Mouse (Mus musculus) heart, embryonic 15.5 days (tissue): Measurements from ENCODE around the gene Wdfy4. TPM values are rescaled to one million over a fixed set of nuclear protein-coding genes. Genes with fewer than 3 reads are reported as not detected.
A peak's percentile ranks its signal among the peaks of the same experiment; 100 is the strongest.

Experiments used
- ATAC-seq: fragments of 200-750 bp; cut with Nextera tagmentation; replicated peaks from 2 replicates; pipeline ENCODE4 v1.8.0; 2017; ENCODE audit warnings: low read depth, moderate TSS enrichment; ENCODE audit not compliant: insufficient number of reproducible peaks, insufficient read depth, low FRiP score
- H3K27ac ChIP-seq: fragments of 300-500 bp; sonication (generic); 2 replicates; pipeline ENCODE4 v1.5.1; 2015; ENCODE audit warnings: mild to moderate bottlenecking, inconsistent platforms
- H3K27me3 ChIP-seq: fragments of 300-500 bp; sonication (generic); 2 replicates; pipeline ENCODE4 v1.6.1; 2015; ENCODE audit warnings: inconsistent platforms
- H3K36me3 ChIP-seq: fragments of 300-500 bp; sonication (generic); 2 replicates; pipeline ENCODE4 v1.6.1; 2015; ENCODE audit warnings: mild to moderate bottlenecking, inconsistent platforms
- H3K4me1 ChIP-seq: fragments of 300-500 bp; sonication (generic); replicated peaks from 2 replicates; pipeline ENCODE4 v1.6.1; 2015; ENCODE audit warnings: inconsistent platforms
- H3K4me2 ChIP-seq: fragments of 300-500 bp; sonication (generic); 2 replicates; pipeline ENCODE4 v1.6.1; 2015; ENCODE audit warnings: inconsistent platforms, mild to moderate bottlenecking, moderate library complexity
- H3K4me3 ChIP-seq: fragments of 300-500 bp; sonication (generic); 2 replicates; pipeline ENCODE4 v1.5.1; 2015; ENCODE audit warnings: mild to moderate bottlenecking, inconsistent platforms
- H3K9ac ChIP-seq: fragments of 300-500 bp; sonication (generic); 2 replicates; pipeline ENCODE4 v1.6.1; 2015; ENCODE audit warnings: mild to moderate bottlenecking, inconsistent platforms
- H3K9me3 ChIP-seq: fragments of 300-500 bp; sonication (generic); replicated peaks from 2 replicates; pipeline ENCODE4 v1.6.1; 2016; ENCODE audit warnings: inconsistent platforms
- WGBS: fragments of 180-500 bp; shearing (Covaris S2); methylation state at CpG from one replicate; pipeline ENCODE4 v1.1.7; 2015; ENCODE audit warnings: mixed read lengths; 5-methylcytosine and 5-hydroxymethylcytosine counted together
- polyA plus RNA-seq: library from polyadenylated mRNA; unstranded; fragments of >200 nt; fragmentation: Nextera tagmentation; extraction: Ambion mirVana; gene quantifications from 2 replicates; pipeline ENCODE4 v1.2.1, GENCODE M21; 2015

The Wdfy4 gene
- polyA plus RNA-seq, 1 experiment from 2014 or later, result 0.33 TPM

- Histone ChIP-seq H3K4me2 (no peak overlapping the region), H3K27ac (no peak overlapping the region), H3K4me1 (peaks cover 6% of the 10 kb centered on the region; the same call in 1 of the 2 replicates), H3K9me3 (no peaks in the 10 kb centered on the region), H3K36me3 (no peaks in the 10 kb centered on the region), H3K4me3 (no peak overlapping the region), H3K9ac (no peak overlapping the region), H3K27me3 (no peaks in the 10 kb centered on the region)
- 73% methylated on average over 5 of the region's 5 CpGs for WGBS
- ATAC-seq, result no peak
These were observed 165.7 kb downstream of the Wdfy4 start for GRCm38 (mm10) chr14:33019606-33020005.

GRCm38 (mm10) chr14:33019050-33019449 is 166.3 kb downstream of the Wdfy4 start:
- H3K27me3 ChIP-seq, result no peaks in the 10 kb centered on the region
- H3K9me3 ChIP-seq, result no peaks in the 10 kb centered on the region
- ATAC-seq, result no peak
- H3K4me1 ChIP-seq, result peaks cover 6% of the 10 kb centered on the region; the same call in 1 of the 2 replicates
- H3K4me3 ChIP-seq, result no peak overlapping the region
- H3K4me2 ChIP-seq, result no peak overlapping the region
- H3K27ac ChIP-seq, result no peak overlapping the region
- WGBS, result 79% methylated on average over 3 of the region's 3 CpGs
- no peaks in the 10 kb centered on the region for H3K36me3 ChIP-seq
- H3K9ac ChIP-seq, result no peak overlapping the region

GRCm38 (mm10) chr14:33007638-33008037 is 177.7 kb downstream of the Wdfy4 start:
- no peaks in the 10 kb centered on the region for H3K36me3 ChIP-seq
- no peak overlapping the region for H3K4me2 ChIP-seq
- H3K9me3 ChIP-seq, result no peaks in the 10 kb centered on the region
- no peaks in the 10 kb centered on the region for H3K27me3 ChIP-seq
- peaks cover 14% of the 10 kb centered on the region for H3K4me1 ChIP-seq
- WGBS, result 33% methylated on average over 1 of the region's 1 CpGs
- peak; percentile 53; the same call in 1 of the 2 replicates for ATAC-seq
- no peak overlapping the region for H3K9ac ChIP-seq
- H3K27ac ChIP-seq, result peak overlapping the region; percentile 35
- no peak overlapping the region for H3K4me3 ChIP-seq

GRCm38 (mm10) chr14:33005114-33005513 is 180.2 kb downstream of the Wdfy4 start:
- Histone ChIP-seq H3K27me3 (no peaks in the 10 kb centered on the region), H3K27ac (no peak overlapping the region), H3K4me2 (no peak overlapping the region), H3K36me3 (no peaks in the 10 kb centered on the region), H3K9ac (no peak overlapping the region), H3K4me1 (peaks cover 14% of the 10 kb centered on the region), H3K9me3 (no peaks in the 10 kb centered on the region), H3K4me3 (no peak overlapping the region)
- WGBS, result 94% methylated on average over 1 of the region's 1 CpGs
- no peak for ATAC-seq

- no peak overlapping the region for H3K27ac ChIP-seq
- ATAC-seq, result no peak
- WGBS, result 44% methylated on average over 8 of the region's 8 CpGs
These were observed 185.0 kb downstream of the Wdfy4 start for GRCm38 (mm10) chr14:33000112-33000979.

GRCm38 (mm10) chr14:32999511-32999910 is 185.8 kb downstream of the Wdfy4 start:
- H3K4me2 ChIP-seq, result no peak overlapping the region
- no peak for ATAC-seq
- H3K4me3 ChIP-seq, result no peak overlapping the region
- peaks cover 12% of the 10 kb centered on the region for H3K4me1 ChIP-seq
- no peak overlapping the region for H3K9ac ChIP-seq
- no peaks in the 10 kb centered on the region for H3K27me3 ChIP-seq
- WGBS, result 59% methylated on average over 10 of the region's 10 CpGs
- no peaks in the 10 kb centered on the region for H3K36me3 ChIP-seq
- H3K9me3 ChIP-seq, result no peaks in the 10 kb centered on the region
- H3K27ac ChIP-seq, result no peak overlapping the region

More at GRCm38 (mm10) chr14:33000112-33000979, 185.0 kb downstream of the Wdfy4 start:
- peaks cover 4% of the 10 kb centered on the region for H3K4me1 ChIP-seq
- H3K27me3 ChIP-seq, result no peaks in the 10 kb centered on the region
- no peak overlapping the region for H3K9ac ChIP-seq
- H3K4me3 ChIP-seq, result no peak overlapping the region
- H3K36me3 ChIP-seq, result no peaks in the 10 kb centered on the region
- H3K4me2 ChIP-seq, result no peak overlapping the region
- no peaks in the 10 kb centered on the region for H3K9me3 ChIP-seq

- ATAC-seq, result no peak
- no peaks in the 10 kb centered on the region for H3K9me3 ChIP-seq
- peak overlapping the region; percentile 21 for H3K4me3 ChIP-seq
- WGBS, result 11% methylated on average over 10 of the region's 10 CpGs
- peak overlapping the region; percentile 48 for H3K4me2 ChIP-seq
- H3K36me3 ChIP-seq, result no peaks in the 10 kb centered on the region
- no peaks in the 10 kb centered on the region for H3K27me3 ChIP-seq
- peak overlapping the region; percentile 49; the same call in 1 of the 2 replicates for H3K27ac ChIP-seq
- peaks cover 12% of the 10 kb centered on the region for H3K4me1 ChIP-seq
- no peak overlapping the region for H3K9ac ChIP-seq
These were observed 190.2 kb downstream of the Wdfy4 start for GRCm38 (mm10) chr14:32994954-32995636.

GRCm38 (mm10) chr14:32991082-32991481 is 194.2 kb downstream of the Wdfy4 start, which contains the start of gene Lrrc18:
Gene Lrrc18, plus strand, starts transcription at chr14:32991382.
- Histone ChIP-seq H3K4me2 (no peak within 1 kb of the TSS), H3K9ac (no peak within 1 kb of the TSS), H3K4me3 (no peak within 1 kb of the TSS), H3K9me3 (no peaks in the 10 kb centered on the region), H3K27ac (no peak within 1 kb of the TSS), H3K4me1 (peaks cover 12% of the 10 kb centered on the region), H3K36me3 (no peaks in the 10 kb centered on the region), H3K27me3 (no peaks in the 10 kb centered on the region)
- ATAC-seq, result no peak
- WGBS, result 83% methylated on average over 2 of the region's 2 CpGs

- no peak for ATAC-seq
- no peaks in the 10 kb centered on the region for H3K27me3 ChIP-seq
- no peaks in the 10 kb centered on the region for H3K36me3 ChIP-seq
- no peak overlapping the region for H3K4me3 ChIP-seq
- 0 out of 2 replicates have a peak, but pooled peaks cover 3% of the 10 kb centered on the region for H3K4me1 ChIP-seq
- H3K4me2 ChIP-seq, result no peak overlapping the region
- no peak overlapping the region for H3K27ac ChIP-seq
- WGBS, result 80% methylated on average over 4 of the region's 4 CpGs
- H3K9me3 ChIP-seq, result no peaks in the 10 kb centered on the region
- no peak overlapping the region for H3K9ac ChIP-seq
These were observed 198.6 kb downstream of the Wdfy4 start for GRCm38 (mm10) chr14:32986659-32987058.

GRCm38 (mm10) chr14:32984176-32984738 is 201.1 kb downstream of the Wdfy4 start:
- H3K9me3 ChIP-seq, result no peaks in the 10 kb centered on the region
- H3K4me3 ChIP-seq, result no peak overlapping the region
- H3K4me1 ChIP-seq, result 0 out of 2 replicates have a peak, but pooled peaks cover 3% of the 10 kb centered on the region
- H3K27ac ChIP-seq, result no peak overlapping the region
- 45% methylated on average over 6 of the region's 6 CpGs for WGBS
- no peak overlapping the region for H3K4me2 ChIP-seq
- no peak overlapping the region for H3K9ac ChIP-seq
- no peaks in the 10 kb centered on the region for H3K27me3 ChIP-seq
- ATAC-seq, result peak; percentile 58; the same call in 1 of the 2 replicates
- H3K36me3 ChIP-seq, result no peaks in the 10 kb centered on the region

GRCm38 (mm10) chr14:32970700-32971099 is 214.6 kb downstream of the Wdfy4 start:
- H3K27ac ChIP-seq, result no peak overlapping the region
- no peak overlapping the region for H3K4me2 ChIP-seq
- ATAC-seq, result no peak
- no peaks in the 10 kb centered on the region for H3K36me3 ChIP-seq
- 76% methylated on average over 9 of the region's 9 CpGs for WGBS
- no peak overlapping the region for H3K9ac ChIP-seq
- H3K4me1 ChIP-seq, result no peaks in the 10 kb centered on the region
- H3K9me3 ChIP-seq, result no peaks in the 10 kb centered on the region
- no peak overlapping the region for H3K4me3 ChIP-seq
- H3K27me3 ChIP-seq, result no peaks in the 10 kb centered on the region
